Mouse (Mus musculus) heart, adult 2 months (tissue): Measurements from ENCODE around the gene Rdh5.

ENCODE experiments used
- CTCF ChIP-seq: fragments of 200-600 bp; IDR thresholded peaks from 2 replicates; pipeline ENCODE4 v1.8.1; 2022; ENCODE audit warnings: antibody characterized with exemption, mild to moderate bottlenecking, moderate library complexity
- EP300 ChIP-seq: fragments of 200-500 bp; IDR thresholded peaks from 2 replicates; pipeline ENCODE4 v1.6.1; 2011; ENCODE audit warnings: low read depth, low read length, control low read depth; ENCODE audit not compliant: insufficient read depth
- POLR2A ChIP-seq: fragments of 200-500 bp; IDR thresholded peaks from 2 replicates; pipeline ENCODE4 v1.6.1; 2011; ENCODE audit warnings: mild to moderate bottlenecking, low read depth, low read length, control low read depth; ENCODE audit not compliant: insufficient read depth

- TF ChIP-seq POLR2A = no peak
- no peak for TF ChIP-seq CTCF
- no peak for TF ChIP-seq EP300
These were observed 13.8 kb downstream of the Rdh5 start for GRCm38 (mm10) chr10:128908778-128909448.
